Mouse (Mus musculus): Measurements from ENCODE around the gene Cpeb3. TPM values are rescaled to one million over a fixed set of nuclear protein-coding genes. Genes with fewer than 3 reads are reported as not detected.

Gene Cpeb3
- polyA plus RNA-seq, 1 experiment = 2.6 TPM

DNA sequence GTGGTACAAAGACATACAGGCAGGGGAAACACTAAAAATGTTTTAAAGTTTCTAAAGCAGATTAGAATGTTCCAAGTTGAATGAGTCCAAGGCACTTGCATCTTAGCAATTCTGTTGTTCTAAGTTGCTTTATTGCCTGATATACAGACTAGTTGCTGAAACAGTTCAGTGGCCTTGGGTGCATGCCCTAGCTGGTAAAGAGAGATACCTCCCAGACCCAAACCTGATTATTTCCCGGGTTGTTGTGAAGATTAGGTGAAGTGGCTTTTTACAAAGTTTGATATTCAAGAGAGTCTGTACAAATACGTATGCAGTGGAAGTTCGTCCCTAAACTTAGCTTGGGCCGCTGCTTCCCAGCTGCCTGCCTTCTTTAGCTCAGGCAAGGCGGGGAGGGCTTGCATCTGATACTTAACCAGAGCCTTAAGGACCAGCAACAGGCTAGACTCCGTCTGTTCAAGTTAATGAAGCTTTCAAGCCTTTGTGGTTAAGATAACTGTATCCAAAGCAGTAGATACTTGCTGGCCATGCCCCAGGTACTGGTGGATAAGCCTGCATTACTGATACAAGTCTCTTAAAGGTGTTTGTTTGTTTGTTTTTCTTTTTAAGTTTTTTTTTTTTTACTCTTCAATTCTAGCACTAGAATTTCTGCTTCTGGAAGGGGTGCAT is 16.9 kb upstream of the Cpeb3 start:
- Histone ChIP-seq H3K79me2 (ENCODE audit: control insufficient read depth, insufficient read depth) (no peaks in the 10 kb centered on the region), H3K4me2 (ENCODE audit: low read depth) (no peak overlapping the region), H3K27me3 (ENCODE audit: control insufficient read depth, insufficient read depth, insufficient read length) (no peaks in the 10 kb centered on the region), H3K36me3 (ENCODE audit: control insufficient read depth, insufficient read depth) (peaks cover 32% of the 10 kb centered on the region), H3K4me3 (no peak overlapping the region), H3ac (ENCODE audit: control insufficient read depth, insufficient read length) (no peak overlapping the region)
- TF ChIP-seq USF1 (IDR thresholded peaks at IDR 0.05; ENCODE audit: low read depth) = no peak
- no peak for TF ChIP-seq REST (IDR thresholded peaks at IDR 0.05; ENCODE audit: insufficient read depth, insufficient read length)
- no peak for TF ChIP-seq MAX (IDR thresholded peaks at IDR 0.05; ENCODE audit: low read depth)
- TF ChIP-seq MYOD1 (IDR thresholded peaks at IDR 0.05; ENCODE audit: control insufficient read depth in 1 of 3, insufficient read length in 2 of 3, low read depth in 2 of 3) = no peak
- no peak for TF ChIP-seq CEBPB (IDR thresholded peaks at IDR 0.05; ENCODE audit: insufficient read depth, poor library complexity, severe bottlenecking)
- no peak for TF ChIP-seq MYOG (IDR thresholded peaks at IDR 0.05; ENCODE audit: control insufficient read depth in 1 of 3, insufficient read depth in 1 of 3, insufficient read length in 2 of 3, low read depth in 2 of 3)
- TF ChIP-seq POLR2AphosphoS2 (IDR thresholded peaks at IDR 0.05; ENCODE audit: insufficient read length, low read depth) = no peak
- TF ChIP-seq TCF12 (IDR thresholded peaks at IDR 0.05; ENCODE audit: insufficient read depth, poor library complexity, severe bottlenecking) = no peak
- no peak for TF ChIP-seq POLR2A (IDR thresholded peaks at IDR 0.05; ENCODE audit: insufficient read length, low read depth)
- no peak for TF ChIP-seq TCF3 (IDR thresholded peaks at IDR 0.05; ENCODE audit: insufficient read length, low read depth)
- TF ChIP-seq E2F4 (IDR thresholded peaks at IDR 0.05; ENCODE audit: insufficient read depth) = no peak
- no peak for TF ChIP-seq SRF (IDR thresholded peaks at IDR 0.05; ENCODE audit: control insufficient read depth, insufficient read length, low read depth)

DNA sequence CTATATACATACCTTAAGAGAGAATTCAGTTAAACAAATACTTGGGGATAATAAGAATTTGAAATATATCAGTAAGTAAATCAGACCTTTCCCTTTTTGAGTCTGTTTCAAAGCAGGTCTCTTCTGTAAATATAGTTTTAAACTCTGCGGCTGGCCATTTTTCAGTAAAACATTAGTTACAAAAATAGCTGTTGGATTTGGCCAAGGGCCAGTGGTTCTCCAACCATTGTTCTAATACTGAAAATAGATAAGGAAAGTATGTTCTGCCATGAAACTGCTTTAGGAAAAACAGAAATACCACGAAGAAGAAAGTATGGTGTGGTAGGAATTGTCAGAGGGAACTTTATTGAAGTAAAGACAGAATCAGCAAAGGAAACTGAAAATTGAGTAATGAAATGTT is 6.3 kb upstream of the Cpeb3 start:
- TF ChIP-seq MYOG (IDR thresholded peaks at IDR 0.05; ENCODE audit: control insufficient read depth in 1 of 3, insufficient read depth in 1 of 3, insufficient read length in 2 of 3, low read depth in 2 of 3) (no peak), SRF (IDR thresholded peaks at IDR 0.05; ENCODE audit: control insufficient read depth, insufficient read length, low read depth) (no peak), REST (IDR thresholded peaks at IDR 0.05; ENCODE audit: insufficient read depth, insufficient read length) (no peak), MAX (IDR thresholded peaks at IDR 0.05; ENCODE audit: low read depth) (no peak), CEBPB (IDR thresholded peaks at IDR 0.05; ENCODE audit: insufficient read depth, poor library complexity, severe bottlenecking) (no peak), POLR2A (IDR thresholded peaks at IDR 0.05; ENCODE audit: insufficient read length, low read depth) (no peak), E2F4 (IDR thresholded peaks at IDR 0.05; ENCODE audit: insufficient read depth) (no peak), TCF3 (IDR thresholded peaks at IDR 0.05; ENCODE audit: insufficient read length, low read depth) (no peak), TCF12 (IDR thresholded peaks at IDR 0.05; ENCODE audit: insufficient read depth, poor library complexity, severe bottlenecking) (no peak), POLR2AphosphoS2 (IDR thresholded peaks at IDR 0.05; ENCODE audit: insufficient read length, low read depth) (no peak), USF1 (IDR thresholded peaks at IDR 0.05; ENCODE audit: low read depth) (no peak), MYOD1 (IDR thresholded peaks at IDR 0.05; ENCODE audit: control insufficient read depth in 1 of 3, insufficient read length in 2 of 3, low read depth in 2 of 3) (no peak)
- H3K4me3 ChIP-seq = no peak overlapping the region
- no peaks in the 10 kb centered on the region for H3K27me3 ChIP-seq (ENCODE audit: control insufficient read depth, insufficient read depth, insufficient read length)
- peaks cover 39% of the 10 kb centered on the region for H3K79me2 ChIP-seq (ENCODE audit: control insufficient read depth, insufficient read depth)
- no peak overlapping the region for H3ac ChIP-seq (ENCODE audit: control insufficient read depth, insufficient read length)
- H3K36me3 ChIP-seq (ENCODE audit: control insufficient read depth, insufficient read depth) = peaks cover 32% of the 10 kb centered on the region
- no peak overlapping the region for H3K4me2 ChIP-seq (ENCODE audit: low read depth)

DNA sequence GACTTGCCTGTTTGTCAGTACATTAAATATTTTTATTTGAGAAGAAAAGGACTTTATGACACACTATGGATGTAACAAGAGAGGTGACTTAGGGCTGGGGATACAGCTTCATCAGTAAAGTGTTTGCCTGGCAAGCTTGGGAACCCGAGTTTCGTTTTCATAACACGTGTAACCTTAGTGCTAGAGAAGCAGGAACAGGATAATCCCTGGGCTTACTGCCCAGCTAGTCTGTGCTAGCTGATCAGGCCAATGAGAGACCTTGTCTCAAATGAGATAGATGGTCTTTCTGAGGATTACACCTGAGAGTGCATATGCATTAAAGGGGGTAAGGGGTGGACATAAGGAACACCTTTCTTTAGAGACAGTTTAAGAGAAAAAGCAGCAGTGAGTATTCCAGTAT is 3.0 kb upstream of the Cpeb3 start:
- H3K27me3 ChIP-seq (ENCODE audit: control insufficient read depth, insufficient read depth, insufficient read length) = no peaks in the 10 kb centered on the region
- peaks cover 60% of the 10 kb centered on the region for H3K79me2 ChIP-seq (ENCODE audit: control insufficient read depth, insufficient read depth)
- no peak overlapping the region for H3K4me2 ChIP-seq (ENCODE audit: low read depth)
- TF ChIP-seq USF1 (IDR thresholded peaks at IDR 0.05; ENCODE audit: low read depth) (no peak), CEBPB (IDR thresholded peaks at IDR 0.05; ENCODE audit: insufficient read depth, poor library complexity, severe bottlenecking) (no peak), MAX (IDR thresholded peaks at IDR 0.05; ENCODE audit: low read depth) (no peak), TCF12 (IDR thresholded peaks at IDR 0.05; ENCODE audit: insufficient read depth, poor library complexity, severe bottlenecking) (no peak), REST (IDR thresholded peaks at IDR 0.05; ENCODE audit: insufficient read depth, insufficient read length) (no peak), POLR2AphosphoS2 (IDR thresholded peaks at IDR 0.05; ENCODE audit: insufficient read length, low read depth) (no peak), MYOG (IDR thresholded peaks at IDR 0.05; ENCODE audit: control insufficient read depth in 1 of 3, insufficient read depth in 1 of 3, insufficient read length in 2 of 3, low read depth in 2 of 3) (no peak), MYOD1 (IDR thresholded peaks at IDR 0.05; ENCODE audit: control insufficient read depth in 1 of 3, insufficient read length in 2 of 3, low read depth in 2 of 3) (no peak), SRF (IDR thresholded peaks at IDR 0.05; ENCODE audit: control insufficient read depth, insufficient read length, low read depth) (no peak), TCF3 (IDR thresholded peaks at IDR 0.05; ENCODE audit: insufficient read length, low read depth) (no peak), POLR2A (IDR thresholded peaks at IDR 0.05; ENCODE audit: insufficient read length, low read depth) (no peak), E2F4 (IDR thresholded peaks at IDR 0.05; ENCODE audit: insufficient read depth) (no peak)
- no peak overlapping the region for H3K4me3 ChIP-seq
- no peak overlapping the region for H3ac ChIP-seq (ENCODE audit: control insufficient read depth, insufficient read length)
- peaks cover 9% of the 10 kb centered on the region for H3K36me3 ChIP-seq (ENCODE audit: control insufficient read depth, insufficient read depth)

DNA sequence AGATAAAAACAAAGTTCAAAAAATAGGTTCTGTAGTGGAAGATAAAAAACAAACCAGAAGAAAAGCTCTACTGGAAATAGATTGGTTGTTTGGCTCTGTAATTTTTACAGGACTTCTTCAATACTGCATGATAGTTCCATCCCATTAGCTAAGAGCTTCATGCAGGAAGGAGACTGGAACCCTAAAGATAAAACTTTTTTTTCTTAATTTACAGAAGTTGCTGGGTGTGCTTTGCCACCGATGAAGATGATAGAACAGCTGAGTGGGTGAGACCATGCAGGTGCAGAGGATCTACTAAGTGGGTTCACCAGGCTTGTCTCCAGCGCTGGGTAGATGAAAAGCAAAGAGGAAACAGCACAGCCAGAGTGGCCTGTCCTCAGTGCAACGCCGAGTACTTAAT is 2.1 kb upstream of the Cpeb3 start:
- H3K4me2 ChIP-seq (ENCODE audit: low read depth) = no peak overlapping the region
- no peaks in the 10 kb centered on the region for H3K27me3 ChIP-seq (ENCODE audit: control insufficient read depth, insufficient read depth, insufficient read length)
- peaks cover 9% of the 10 kb centered on the region for H3K36me3 ChIP-seq (ENCODE audit: control insufficient read depth, insufficient read depth)
- TF ChIP-seq TCF12 (IDR thresholded peaks at IDR 0.05; ENCODE audit: insufficient read depth, poor library complexity, severe bottlenecking) (no peak), POLR2A (IDR thresholded peaks at IDR 0.05; ENCODE audit: insufficient read length, low read depth) (no peak), POLR2AphosphoS2 (IDR thresholded peaks at IDR 0.05; ENCODE audit: insufficient read length, low read depth) (no peak), TCF3 (IDR thresholded peaks at IDR 0.05; ENCODE audit: insufficient read length, low read depth) (no peak), MYOD1 (IDR thresholded peaks at IDR 0.05; ENCODE audit: control insufficient read depth in 1 of 3, insufficient read length in 2 of 3, low read depth in 2 of 3) (no peak), E2F4 (IDR thresholded peaks at IDR 0.05; ENCODE audit: insufficient read depth) (no peak), MAX (IDR thresholded peaks at IDR 0.05; ENCODE audit: low read depth) (no peak), USF1 (IDR thresholded peaks at IDR 0.05; ENCODE audit: low read depth) (no peak), SRF (IDR thresholded peaks at IDR 0.05; ENCODE audit: control insufficient read depth, insufficient read length, low read depth) (no peak), CEBPB (IDR thresholded peaks at IDR 0.05; ENCODE audit: insufficient read depth, poor library complexity, severe bottlenecking) (no peak), MYOG (IDR thresholded peaks at IDR 0.05; ENCODE audit: control insufficient read depth in 1 of 3, insufficient read depth in 1 of 3, insufficient read length in 2 of 3, low read depth in 2 of 3) (no peak), REST (IDR thresholded peaks at IDR 0.05; ENCODE audit: insufficient read depth, insufficient read length) (no peak)
- H3K79me2 ChIP-seq (ENCODE audit: control insufficient read depth, insufficient read depth) = peaks cover 60% of the 10 kb centered on the region
- H3ac ChIP-seq (ENCODE audit: control insufficient read depth, insufficient read length) = no peak overlapping the region
- no peak overlapping the region for H3K4me3 ChIP-seq
